Mouse (Mus musculus) heart, postnatal 10 days (tissue): Measurements from ENCODE around the gene Gm11111. TPM values are rescaled to one million over a fixed set of nuclear protein-coding genes. Genes with fewer than 3 reads are reported as not detected.

Source experiments
- DNase-seq, 2 experiments: peaks; one replicate each; pipeline ENCODE4 v3.0.0; 2021
- intact Hi-C: fragments of 180-260 bp; cut with DNase I; formaldehyde crosslinking; loops from one replicate; pipeline ENCODE4 v1.15.1; 2025
- total RNA-seq, 2 experiments: library from RNA; stranded (reverse); gene quantifications; 2 replicates each; pipeline ENCODE4 v1.2.3; 2021

Gm11111 gene
- total RNA-seq, 2 experiments from 2014 or later = not detected

- intact Hi-C loops = no loop called here
- no peak for DNase-seq
Measured at GRCm38 (mm10) chr5:98580811-98581210, 28.3 kb downstream of the Gm11111 start.

- intact Hi-C loops = no loop called here
- no peak for DNase-seq
Measured at GRCm38 (mm10) chr5:98582051-98582450, 29.6 kb downstream of the Gm11111 start.

GRCm38 (mm10) chr5:98585915-98586314, 33.4 kb downstream of the Gm11111 start:
- intact Hi-C loops = no loop called here
- no peak for DNase-seq

Other genes starting within 250 kb of the Gm11111 start
- gene Cfap299, start 223.4 kb upstream of the Gm11111 start, total RNA-seq = not detected